Mouse (Mus musculus): ENCODE data around the gene Ccnjl. TPM values are rescaled to one million over a fixed set of nuclear protein-coding genes. Genes with fewer than 3 reads are reported as not detected.

Ccnjl gene
- polyA plus RNA-seq, 1 experiment from 2014 or later, result 13.5 TPM

- H3K27me3 ChIP-seq (replicated peaks), result no peaks in the 10 kb centered on the region
- no peak for ATAC-seq (ENCODE audit: insufficient read depth, low FRiP score, low read depth)
- no peaks in the 10 kb centered on the region for H3K9me3 ChIP-seq
- no peak overlapping the region for H3K27ac ChIP-seq
- no peak overlapping the region for H3K4me3 ChIP-seq (replicated peaks)
- H3K4me2 ChIP-seq, result no peak overlapping the region
- no peaks in the 10 kb centered on the region for H3K36me3 ChIP-seq
- H3K9ac ChIP-seq, result no peak overlapping the region
- 57% methylated on average over 3 of the region's 3 CpGs for WGBS
- no peaks in the 10 kb centered on the region for H3K4me1 ChIP-seq
Measured at GRCm38 (mm10) chr11:43495532-43495931, 33.1 kb upstream of the Ccnjl start.

DNA sequence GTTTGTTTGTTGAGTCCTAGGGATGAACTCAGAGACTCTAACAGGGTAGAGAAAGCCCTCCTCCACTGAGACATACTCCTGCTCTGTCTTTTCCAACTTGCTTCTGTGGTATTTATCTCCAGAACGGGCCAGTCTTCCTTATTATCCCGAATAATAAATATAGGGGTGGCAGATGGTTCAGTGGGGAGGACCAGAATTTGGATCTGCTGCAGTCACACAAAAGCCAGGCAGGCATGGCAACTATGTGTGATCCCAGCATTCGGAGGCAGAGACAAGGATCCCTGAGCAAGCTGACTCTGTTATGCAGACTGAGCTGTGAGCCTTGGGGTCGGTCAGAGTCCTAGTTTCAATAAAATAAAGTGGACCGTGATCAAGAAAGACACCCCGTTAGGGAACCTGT, 27.3 kb upstream of the Ccnjl start:
- 89% methylated on average over 6 of the region's 6 CpGs for WGBS
- H3K27ac ChIP-seq, result no peak overlapping the region
- ATAC-seq (ENCODE audit: insufficient read depth, low FRiP score, low read depth), result no peak
- no peaks in the 10 kb centered on the region for H3K4me1 ChIP-seq
- H3K4me2 ChIP-seq, result no peak overlapping the region
- no peaks in the 10 kb centered on the region for H3K9me3 ChIP-seq
- H3K9ac ChIP-seq, result no peak overlapping the region
- H3K4me3 ChIP-seq (replicated peaks), result no peak overlapping the region
- no peaks in the 10 kb centered on the region for H3K36me3 ChIP-seq
- no peaks in the 10 kb centered on the region for H3K27me3 ChIP-seq (replicated peaks)

DNA sequence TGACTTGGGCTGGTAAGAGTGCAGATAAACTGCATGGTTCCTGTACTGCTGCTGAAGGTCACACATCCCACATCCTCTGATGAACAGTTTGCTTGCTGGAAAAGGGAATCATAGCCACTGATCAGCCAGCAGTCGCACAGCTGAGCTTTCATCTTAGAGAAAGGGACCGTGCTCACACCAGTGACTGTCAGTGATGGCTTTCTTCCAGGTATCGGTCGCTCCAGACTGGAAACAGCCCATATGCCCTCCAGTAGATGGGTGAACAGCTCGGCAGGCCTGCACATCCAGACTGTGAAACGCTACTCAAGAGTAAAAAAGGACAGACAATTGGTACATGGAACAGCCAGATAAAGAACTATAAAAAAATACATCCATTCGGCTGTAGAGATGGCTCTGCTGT, 23.4 kb upstream of the Ccnjl start:
- Histone ChIP-seq H3K27me3 (replicated peaks) (no peaks in the 10 kb centered on the region), H3K27ac (no peak overlapping the region), H3K4me2 (no peak overlapping the region), H3K9ac (no peak overlapping the region), H3K4me3 (replicated peaks) (no peak overlapping the region), H3K4me1 (no peaks in the 10 kb centered on the region), H3K9me3 (no peaks in the 10 kb centered on the region), H3K36me3 (no peaks in the 10 kb centered on the region)
- no peak for ATAC-seq (ENCODE audit: insufficient read depth, low FRiP score, low read depth)
- WGBS, result 84% methylated on average over 7 of the region's 7 CpGs

DNA sequence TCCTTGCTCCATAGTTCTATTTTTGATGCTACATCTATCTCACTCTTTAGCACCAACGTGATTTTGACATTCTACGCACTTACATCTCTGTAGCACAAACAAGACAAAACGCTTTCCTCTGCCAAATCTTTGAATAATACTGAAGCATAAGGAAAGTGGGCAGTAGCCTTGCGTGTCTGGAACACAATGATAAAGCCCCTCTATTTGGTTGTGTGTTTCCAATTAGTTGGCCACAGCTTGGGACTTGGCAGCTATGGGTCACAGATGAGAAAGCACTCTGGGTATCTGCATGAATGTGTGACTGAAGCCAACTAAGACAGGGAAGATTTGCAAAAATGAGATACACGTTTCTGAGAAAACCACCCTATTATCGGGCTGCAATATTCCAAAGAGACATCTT, 20.6 kb upstream of the Ccnjl start:
- H3K36me3 ChIP-seq, result no peaks in the 10 kb centered on the region

DNA sequence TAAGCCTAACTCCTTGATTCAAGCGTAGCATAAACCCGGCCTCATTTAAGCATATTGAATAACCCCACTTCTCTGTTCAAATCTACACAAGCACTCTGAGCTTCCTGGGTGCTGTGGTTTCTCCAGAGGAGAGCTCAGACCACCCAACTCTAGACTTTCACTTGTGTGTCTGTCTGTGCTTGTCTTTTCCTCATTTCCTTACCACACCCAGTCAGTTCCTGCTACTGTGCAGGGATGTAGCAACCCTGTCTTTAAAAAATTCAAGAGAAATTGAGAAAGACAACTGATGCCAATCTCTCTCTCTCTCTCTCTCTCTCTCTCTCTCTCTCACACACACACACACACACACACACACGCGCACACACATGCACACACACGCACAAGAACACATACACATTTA, 18.7 kb upstream of the Ccnjl start:
- no peak overlapping the region for H3K9ac ChIP-seq
- H3K27me3 ChIP-seq (replicated peaks), result no peaks in the 10 kb centered on the region
- H3K36me3 ChIP-seq, result no peaks in the 10 kb centered on the region
- H3K9me3 ChIP-seq, result no peaks in the 10 kb centered on the region
- no peak overlapping the region for H3K4me3 ChIP-seq (replicated peaks)
- whole genome bisulfite sequencing, result 89% methylated on average over 5 of the region's 5 CpGs
- H3K4me1 ChIP-seq, result no peaks in the 10 kb centered on the region
- H3K4me2 ChIP-seq, result no peak overlapping the region
- no peak for ATAC-seq (ENCODE audit: insufficient read depth, low FRiP score, low read depth)
- H3K27ac ChIP-seq, result no peak overlapping the region

More for the DNA sequence above, 20.6 kb upstream of the Ccnjl start:
- no peak overlapping the region for H3K27ac ChIP-seq
- no peak overlapping the region for H3K4me2 ChIP-seq
- H3K27me3 ChIP-seq (replicated peaks), result no peaks in the 10 kb centered on the region
- no peak overlapping the region for H3K9ac ChIP-seq
- H3K4me3 ChIP-seq (replicated peaks), result no peak overlapping the region
- WGBS, result 83% methylated on average over 6 of the region's 6 CpGs
- no peak for ATAC-seq (ENCODE audit: insufficient read depth, low FRiP score, low read depth)
- no peaks in the 10 kb centered on the region for H3K4me1 ChIP-seq
- no peaks in the 10 kb centered on the region for H3K9me3 ChIP-seq

DNA sequence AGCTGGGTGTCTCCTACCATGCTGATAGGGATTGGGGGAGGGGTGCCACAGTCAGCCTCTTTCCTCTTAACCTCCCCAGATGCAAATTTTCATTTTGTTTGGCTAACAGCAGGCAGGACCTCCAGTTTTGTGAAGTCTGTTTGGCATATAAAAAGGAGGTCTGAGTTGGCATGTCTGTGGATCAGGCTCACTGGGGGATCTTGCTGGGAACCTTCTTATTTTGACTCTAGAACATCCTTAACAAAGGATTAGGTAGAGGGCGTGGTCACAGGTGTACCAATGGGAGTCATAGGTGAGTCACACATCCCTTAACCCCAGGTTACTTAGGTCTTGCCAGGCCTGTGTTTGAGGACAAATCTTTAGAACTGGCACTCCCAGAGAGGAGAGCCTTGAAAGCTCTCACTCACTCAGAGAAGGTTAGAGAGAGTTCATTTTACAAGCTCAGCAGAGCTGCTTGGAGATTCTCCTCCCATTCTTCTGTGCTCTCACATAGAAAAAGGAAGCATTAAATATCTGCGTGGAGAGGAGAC, 15.9 kb upstream of the Ccnjl start:
- no peak overlapping the region for H3K4me3 ChIP-seq (replicated peaks)
- H3K27me3 ChIP-seq (replicated peaks), result no peaks in the 10 kb centered on the region
- no peak overlapping the region for H3K9ac ChIP-seq
- H3K36me3 ChIP-seq, result no peaks in the 10 kb centered on the region
- no peak overlapping the region for H3K4me2 ChIP-seq
- ATAC-seq (ENCODE audit: insufficient read depth, low FRiP score, low read depth), result no peak
- WGBS, result 67% methylated on average over 2 of the region's 2 CpGs
- H3K4me1 ChIP-seq, result peaks cover 2% of the 10 kb centered on the region; the same call in 1 of the 2 replicates
- no peak overlapping the region for H3K27ac ChIP-seq
- H3K9me3 ChIP-seq, result no peaks in the 10 kb centered on the region

DNA sequence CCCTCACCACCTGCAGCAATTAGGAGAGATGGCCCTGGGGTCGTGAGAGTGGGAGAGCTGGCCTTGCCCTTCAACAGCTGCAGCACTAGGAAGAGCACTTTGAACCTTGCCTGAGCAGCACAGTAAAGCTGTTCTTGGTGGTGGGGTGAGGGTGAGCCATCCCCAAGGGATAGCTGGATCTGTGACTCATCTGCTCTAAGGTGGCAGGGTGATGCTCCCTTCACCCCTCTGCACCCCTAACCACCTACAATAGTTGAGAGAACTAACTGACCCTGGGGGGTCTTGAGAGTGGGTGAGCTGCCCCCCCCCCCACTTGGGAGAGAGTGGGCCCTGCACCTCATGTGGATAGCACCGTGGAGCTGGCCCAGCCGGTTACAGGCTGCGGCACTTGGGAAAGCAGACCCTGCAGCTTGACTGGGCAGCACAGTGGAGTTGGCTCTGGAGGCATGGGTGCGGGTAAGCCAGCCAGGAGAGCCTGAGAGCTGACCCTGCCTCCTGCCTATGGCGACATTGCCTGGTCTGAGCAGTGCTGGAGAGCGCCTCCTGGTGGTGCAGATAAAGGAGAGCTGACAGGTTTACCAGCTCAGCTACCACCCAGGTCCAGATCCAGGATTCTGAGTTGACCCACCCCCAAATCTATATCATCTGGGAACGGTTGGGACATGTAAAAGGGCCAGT, 12.1 kb upstream of the Ccnjl start:
- WGBS, result 37% methylated on average over 8 of the region's 8 CpGs
- no peak for ATAC-seq (ENCODE audit: insufficient read depth, low FRiP score, low read depth)
- Histone ChIP-seq H3K36me3 (no peaks in the 10 kb centered on the region), H3K27ac (no peak overlapping the region), H3K27me3 (replicated peaks) (no peaks in the 10 kb centered on the region), H3K9me3 (no peaks in the 10 kb centered on the region), H3K4me1 (peaks cover 2% of the 10 kb centered on the region; the same call in 1 of the 2 replicates), H3K9ac (no peak overlapping the region), H3K4me3 (replicated peaks) (no peak overlapping the region), H3K4me2 (no peak overlapping the region)

DNA sequence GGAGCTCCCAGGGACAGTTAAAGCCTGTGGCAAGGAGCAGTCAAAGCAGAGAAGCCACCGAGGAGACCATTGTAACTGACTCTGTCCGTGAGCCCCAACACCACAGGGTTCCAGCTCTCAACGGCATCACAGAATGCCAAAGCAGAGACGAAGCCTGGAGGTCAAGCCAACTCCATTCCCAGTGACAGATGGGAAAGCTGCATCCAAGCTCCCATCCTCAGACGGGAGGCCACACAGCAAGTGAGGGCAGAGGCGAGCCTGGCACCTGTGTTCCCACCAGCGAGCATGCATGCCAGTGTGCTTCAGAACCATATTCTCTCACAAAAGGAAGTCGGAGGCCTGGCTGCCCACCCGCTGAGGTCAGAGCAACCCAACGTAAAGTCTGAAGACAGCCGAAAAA, 10.9 kb upstream of the Ccnjl start:
- Histone ChIP-seq H3K4me1 (peaks cover 2% of the 10 kb centered on the region; the same call in 1 of the 2 replicates), H3K9me3 (no peaks in the 10 kb centered on the region), H3K27me3 (replicated peaks) (no peaks in the 10 kb centered on the region), H3K4me2 (no peak overlapping the region), H3K36me3 (no peaks in the 10 kb centered on the region), H3K4me3 (replicated peaks) (no peak overlapping the region), H3K27ac (no peak overlapping the region), H3K9ac (no peak overlapping the region)
- no peak for ATAC-seq (ENCODE audit: insufficient read depth, low FRiP score, low read depth)
- 82% methylated on average over 11 of the region's 11 CpGs for WGBS

DNA sequence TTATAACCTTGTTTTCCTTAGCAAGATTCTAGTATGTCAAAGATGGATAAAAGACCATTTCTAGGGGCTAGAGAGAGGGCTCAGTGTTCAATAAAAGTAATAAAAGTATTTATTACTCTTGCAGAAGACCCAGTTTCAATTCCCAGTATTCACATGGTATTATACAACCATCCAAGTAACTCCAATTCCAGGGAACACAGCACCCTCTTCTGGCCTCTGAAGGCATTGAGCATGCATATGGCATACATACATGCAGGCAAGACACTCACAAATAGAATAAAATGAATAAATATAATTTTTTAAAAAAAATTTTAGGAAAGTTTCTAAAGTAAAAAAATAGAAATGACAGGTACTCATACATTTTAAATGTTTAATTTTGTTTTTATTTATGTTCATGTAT, 10.5 kb upstream of the Ccnjl start:
- no peaks in the 10 kb centered on the region for H3K9me3 ChIP-seq
- ATAC-seq (ENCODE audit: insufficient read depth, low FRiP score, low read depth), result no peak
- H3K4me2 ChIP-seq, result no peak overlapping the region
- no peaks in the 10 kb centered on the region for H3K36me3 ChIP-seq
- H3K27ac ChIP-seq, result no peak overlapping the region
- no peak overlapping the region for H3K9ac ChIP-seq
- H3K4me1 ChIP-seq, result peaks cover 2% of the 10 kb centered on the region; the same call in 1 of the 2 replicates
- H3K27me3 ChIP-seq (replicated peaks), result no peaks in the 10 kb centered on the region
- H3K4me3 ChIP-seq (replicated peaks), result no peak overlapping the region

DNA sequence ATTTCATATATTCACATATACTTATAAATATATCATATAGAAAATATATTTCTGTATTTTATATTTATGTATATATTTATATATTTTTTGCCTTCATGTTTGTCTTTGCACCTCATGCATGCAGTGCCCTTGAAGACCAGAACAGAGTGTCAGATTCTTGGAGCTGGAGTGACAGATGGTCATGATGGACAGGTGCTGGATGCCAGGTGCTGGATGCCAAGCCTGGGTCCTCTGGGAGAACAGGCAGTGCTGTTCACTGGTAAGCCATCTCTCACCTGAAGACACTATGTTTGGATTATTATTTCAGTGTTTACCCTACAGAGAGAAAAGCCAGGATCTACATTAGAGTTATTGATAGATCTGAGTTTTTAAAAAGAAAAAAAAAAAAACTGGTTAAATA, 9.8 kb upstream of the Ccnjl start:
- no peaks in the 10 kb centered on the region for H3K9me3 ChIP-seq
- no peak overlapping the region for H3K4me2 ChIP-seq
- peaks cover 2% of the 10 kb centered on the region; the same call in 1 of the 2 replicates for H3K4me1 ChIP-seq
- H3K9ac ChIP-seq, result no peak overlapping the region
- H3K27me3 ChIP-seq (replicated peaks), result no peaks in the 10 kb centered on the region
- no peak overlapping the region for H3K4me3 ChIP-seq (replicated peaks)
- H3K36me3 ChIP-seq, result no peaks in the 10 kb centered on the region
- no peak for ATAC-seq (ENCODE audit: insufficient read depth, low FRiP score, low read depth)
- H3K27ac ChIP-seq, result no peak overlapping the region

DNA sequence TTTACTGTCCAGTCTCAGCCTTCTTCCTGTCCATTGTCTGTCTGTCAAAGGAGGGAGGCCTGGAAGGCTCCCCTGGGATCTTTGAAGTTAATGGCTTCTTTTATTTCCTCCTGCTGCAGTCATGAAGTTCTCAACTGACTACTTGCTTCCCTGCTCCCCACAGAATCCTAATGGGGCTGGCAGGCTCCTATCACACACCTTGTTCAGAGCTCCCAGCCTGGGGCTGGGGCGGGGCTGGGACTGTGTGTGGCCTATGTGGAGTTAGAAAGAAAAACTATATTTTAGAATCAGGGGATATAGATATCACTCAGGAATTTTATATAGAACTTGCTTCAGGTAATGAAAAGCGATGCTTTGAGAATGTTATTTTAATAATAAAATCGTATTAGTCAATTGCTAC, 8.1 kb upstream of the Ccnjl start:
- no peak overlapping the region for H3K9ac ChIP-seq
- ATAC-seq (ENCODE audit: insufficient read depth, low FRiP score, low read depth), result no peak

DNA sequence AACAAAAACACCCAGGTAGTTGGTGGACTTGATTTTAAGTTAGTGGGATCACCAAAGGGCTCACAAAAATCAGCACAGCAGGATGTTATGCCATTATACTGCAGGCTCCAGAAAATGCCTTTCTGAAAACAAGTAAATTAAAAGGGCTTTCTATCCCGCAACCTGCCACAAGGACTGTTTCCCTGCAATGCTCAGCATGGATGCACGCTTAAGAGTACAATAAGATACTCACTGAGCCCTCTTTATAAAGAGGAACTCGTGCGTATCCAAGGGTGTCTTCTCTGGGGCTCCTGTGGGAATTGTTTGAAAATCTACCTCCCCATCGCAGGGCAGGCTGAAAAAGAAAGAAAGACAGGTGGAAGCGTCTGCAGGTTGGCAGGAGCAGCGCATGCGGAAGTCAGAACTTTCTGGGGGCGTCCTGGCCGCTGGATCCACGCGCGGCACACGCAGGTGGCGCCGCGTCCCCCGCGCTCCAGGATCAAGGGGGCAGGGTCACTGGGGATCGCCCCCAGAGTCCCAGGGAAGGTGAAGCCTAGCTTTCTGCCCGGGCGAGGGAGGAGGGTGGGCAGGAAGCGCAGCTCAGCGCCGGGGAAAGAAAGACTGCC, 404 bp upstream of the Ccnjl start:
- Histone ChIP-seq H3K27ac (peak overlapping the region; percentile 68), H3K4me1 (no peaks in the 10 kb centered on the region), H3K27me3 (replicated peaks) (no peaks in the 10 kb centered on the region), H3K9ac (peak overlapping the region; percentile 65), H3K9me3 (no peaks in the 10 kb centered on the region), H3K4me3 (replicated peaks) (peak overlapping the region; percentile 82), H3K36me3 (no peaks in the 10 kb centered on the region), H3K4me2 (peak overlapping the region; percentile 88)
- WGBS, result under 1% methylated on average over 25 of the region's 25 CpGs
- peak; percentile 39 for ATAC-seq (ENCODE audit: insufficient read depth, low FRiP score, low read depth)

More for the DNA sequence above, 8.1 kb upstream of the Ccnjl start:
- Histone ChIP-seq H3K27me3 (replicated peaks) (no peaks in the 10 kb centered on the region), H3K36me3 (no peaks in the 10 kb centered on the region), H3K9me3 (no peaks in the 10 kb centered on the region), H3K4me2 (no peak overlapping the region), H3K27ac (no peak overlapping the region), H3K4me3 (replicated peaks) (no peak overlapping the region), H3K4me1 (peaks cover 2% of the 10 kb centered on the region; the same call in 1 of the 2 replicates)
- 77% methylated on average over 3 of the region's 3 CpGs for WGBS

Measured in stomach, embryonic 15.5 days (tissue).